Mouse (Mus musculus) urinary bladder, postnatal 4 days (tissue): ENCODE measurements at regions not wholly inside any gene's neighbourhood (a gene's known extent, or its start where the extent isn't known, plus 50 kb on each side); places are given as distances from the start of the nearest gene placed in this dataset.

Experiments used
- DNase-seq, 2 experiments: peaks; one replicate each; pipeline ENCODE4 v3.0.0; 2021 to 2022; ENCODE audit warnings: low spot score in 2 of 2

DNA sequence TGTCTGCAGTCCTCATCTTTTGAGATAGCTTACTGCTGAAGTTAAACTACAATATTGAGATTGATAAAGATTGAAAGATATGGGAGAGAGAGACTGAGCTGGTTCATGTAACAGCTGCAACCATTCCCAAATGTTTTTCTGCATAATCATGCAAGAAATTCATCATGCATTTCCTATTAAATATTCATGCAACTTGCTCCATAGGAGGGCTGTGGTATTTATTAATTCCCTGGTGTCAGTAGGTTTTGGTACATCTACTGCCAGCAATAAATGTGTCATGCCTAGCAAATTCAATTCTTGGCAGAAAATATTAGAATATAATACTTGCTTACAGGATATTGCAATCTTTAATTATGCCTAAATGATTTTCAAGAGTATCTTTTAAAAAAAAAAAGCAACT, 125.5 kb upstream of the Rbms1 start:
- no peak for DNase-seq

DNA sequence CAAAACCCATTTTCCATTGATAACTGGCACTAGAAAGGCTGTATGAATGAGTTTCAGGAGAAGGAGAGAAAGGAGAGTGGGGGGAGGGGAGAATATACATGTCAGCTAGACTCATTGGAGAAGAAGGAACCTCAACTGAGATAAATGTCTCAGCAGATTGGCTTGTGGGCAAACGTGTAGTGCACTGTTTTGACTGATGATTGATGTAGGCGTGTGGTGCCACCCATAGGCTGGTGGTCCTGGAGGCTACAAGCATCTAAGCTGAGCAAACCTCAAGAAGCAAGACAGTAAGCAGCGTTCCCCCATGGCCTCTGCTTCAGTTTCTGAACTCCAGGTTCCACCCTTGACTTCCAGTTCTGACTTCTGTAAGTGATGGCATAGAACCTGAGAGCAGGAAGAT, 121.8 kb upstream of the Rbms1 start:
- no peak for DNase-seq

GRCm38 (mm10) chr2:61083100-61083499, 120.1 kb upstream of the Rbms1 start:
- no peak for DNase-seq

GRCm38 (mm10) chr2:61082640-61083039, 119.6 kb upstream of the Rbms1 start:
- DNase-seq: no peak

GRCm38 (mm10) chr2:61080006-61080405, 117.0 kb upstream of the Rbms1 start:
- DNase-seq: no peak

DNA sequence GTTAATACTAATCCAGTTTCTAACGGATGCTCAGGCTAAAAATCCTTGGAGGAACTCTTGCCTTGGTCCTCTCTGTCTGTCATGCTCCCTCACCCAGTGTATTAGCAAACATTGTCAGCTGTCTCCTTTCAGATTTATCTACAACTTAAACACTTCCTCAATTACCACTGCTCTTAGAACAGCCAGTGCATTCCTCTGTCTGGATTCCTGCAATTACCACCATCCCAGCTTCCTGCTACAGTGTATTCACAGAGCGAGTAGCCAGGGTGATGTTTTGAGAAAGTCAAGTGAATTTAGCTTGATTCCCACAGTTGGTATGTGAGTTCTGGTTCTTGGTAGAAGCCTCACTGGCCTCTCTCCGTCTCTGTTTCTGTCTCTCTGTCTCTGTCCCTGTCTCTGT, 108.0 kb upstream of the Rbms1 start:
- no peak for DNase-seq

DNA sequence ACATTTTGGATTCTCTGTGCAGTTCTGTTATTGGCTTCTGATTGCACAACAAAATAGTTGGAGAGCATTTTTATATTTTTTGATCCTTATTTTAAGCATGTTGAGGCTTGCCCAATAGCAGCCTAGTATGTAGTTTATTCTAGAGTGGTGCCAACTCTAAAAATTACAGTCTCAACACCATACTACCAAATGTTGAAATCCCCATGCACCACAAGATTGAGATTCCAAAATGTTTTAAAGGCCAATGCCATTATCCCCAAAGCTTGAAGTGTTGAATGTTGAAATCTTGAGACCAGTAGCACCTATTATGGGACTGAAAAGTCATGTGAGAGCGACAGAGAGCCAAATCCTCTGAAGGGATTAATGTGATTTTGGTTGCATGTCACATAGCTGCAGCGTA, 104.9 kb upstream of the Rbms1 start:
- DNase-seq: no peak

GRCm38 (mm10) chr2:61062125-61062524, 99.1 kb upstream of the Rbms1 start:
- DNase-seq: no peak

DNA sequence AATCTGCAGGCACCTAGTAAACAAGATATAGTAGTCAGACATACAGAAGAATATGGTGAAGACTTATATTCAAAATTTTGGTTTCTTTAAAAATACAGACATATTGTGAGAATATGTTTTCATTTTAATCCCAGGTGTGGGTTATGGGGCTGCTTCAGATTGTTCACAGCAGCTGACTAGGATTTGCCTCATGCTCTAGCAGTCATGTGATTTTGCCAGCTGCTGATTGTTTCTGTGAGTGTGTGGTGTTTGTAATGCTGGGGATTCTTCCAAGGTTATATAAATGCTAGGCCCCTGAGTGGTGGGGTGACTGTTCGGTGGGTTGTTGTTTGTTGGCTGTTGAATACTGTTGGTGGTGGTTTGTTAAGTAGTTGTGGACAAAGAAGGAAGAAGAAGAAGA, 97.9 kb upstream of the Rbms1 start:
- no peak for DNase-seq

GRCm38 (mm10) chr2:61058545-61059235, 95.7 kb upstream of the Rbms1 start:
- no peak for DNase-seq

DNA sequence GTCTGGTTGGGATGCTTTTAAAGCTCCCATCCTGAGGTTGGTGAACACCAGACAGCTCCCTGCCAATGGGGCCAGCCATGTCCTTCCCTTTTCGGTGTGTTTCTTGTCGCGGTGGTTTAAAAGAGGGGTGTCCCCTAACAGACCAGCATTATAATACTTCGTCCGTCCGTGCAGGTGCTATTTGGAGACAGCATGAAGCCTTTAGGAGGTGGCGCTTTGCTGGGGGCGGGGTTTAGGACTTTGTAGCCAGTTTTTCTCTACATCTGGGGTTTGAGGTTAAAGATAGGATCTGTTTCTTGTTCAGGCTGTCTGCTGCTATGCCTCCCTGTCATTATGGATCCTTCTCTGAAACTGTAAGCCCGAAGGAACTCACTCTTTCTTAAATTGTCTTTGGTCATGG, 89.3 kb upstream of the Rbms1 start:
- DNase-seq: no peak

DNA sequence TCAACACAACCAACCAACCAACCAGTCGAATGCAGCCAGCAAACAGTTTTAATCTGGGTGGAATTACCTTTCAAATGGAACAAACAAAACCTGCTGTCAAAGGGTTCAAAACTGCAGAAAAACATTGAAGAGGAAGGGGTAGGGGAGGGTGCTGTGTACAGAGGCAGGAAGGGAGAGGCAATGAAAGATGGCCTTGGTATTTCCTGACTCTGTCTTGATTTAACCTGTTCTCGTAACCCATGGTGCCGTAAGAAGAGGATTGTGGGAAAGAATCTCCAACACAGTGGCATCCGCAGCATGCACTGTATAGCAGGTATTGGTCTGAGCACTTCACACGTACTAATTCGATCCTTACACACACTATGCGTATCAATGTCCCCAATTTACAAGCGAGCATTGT, 88.8 kb upstream of the Rbms1 start:
- DNase-seq: no peak

- no peak for DNase-seq
Measured at GRCm38 (mm10) chr2:61046111-61046767, 83.2 kb upstream of the Rbms1 start.

DNA sequence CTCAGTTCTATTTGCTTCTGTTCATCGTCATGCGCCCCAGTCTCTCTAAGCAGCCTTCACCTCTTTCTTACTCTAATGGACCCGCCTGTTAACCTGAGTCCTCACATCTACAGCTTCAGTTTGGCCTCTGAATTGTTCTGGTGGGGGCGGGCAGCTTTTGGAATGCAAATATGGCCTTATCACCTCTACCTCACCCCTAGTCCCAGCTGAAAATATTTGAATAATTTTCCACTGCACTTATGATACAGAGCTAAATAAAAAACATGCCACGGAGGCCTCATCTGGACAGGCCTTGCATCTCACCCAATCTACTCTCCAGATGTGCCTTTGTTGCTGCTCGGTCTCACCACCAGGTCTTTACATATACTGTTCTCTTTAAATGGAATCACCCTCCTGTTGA, 82.5 kb upstream of the Rbms1 start:
- DNase-seq: no peak

GRCm38 (mm10) chr2:61032920-61033319, 69.9 kb upstream of the Rbms1 start:
- DNase-seq: peak in 1 of 2 experiments; percentile 21

DNA sequence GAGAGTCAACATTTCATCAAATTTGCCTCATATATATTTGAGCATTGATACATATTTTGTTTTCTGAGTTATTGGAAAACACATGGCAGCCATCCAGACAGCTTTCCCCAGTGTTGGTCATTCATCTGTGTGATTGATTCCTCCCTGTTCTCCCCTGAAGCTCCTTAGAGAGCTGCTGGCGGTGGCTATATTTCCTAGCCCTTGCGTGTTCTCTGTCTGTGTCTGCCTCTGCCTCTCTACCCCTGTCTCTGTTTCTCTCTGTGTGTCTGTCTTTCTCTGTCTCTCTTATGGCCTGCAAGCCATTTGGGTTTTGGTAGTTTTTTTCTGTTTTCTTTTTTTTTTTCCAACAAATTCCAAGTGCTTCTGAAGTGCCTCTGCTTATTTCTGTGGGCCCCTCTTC, 66.7 kb upstream of the Rbms1 start:
- no peak for DNase-seq

- no peak for DNase-seq
Measured at GRCm38 (mm10) chr2:61028578-61028977, 65.6 kb upstream of the Rbms1 start.

DNA sequence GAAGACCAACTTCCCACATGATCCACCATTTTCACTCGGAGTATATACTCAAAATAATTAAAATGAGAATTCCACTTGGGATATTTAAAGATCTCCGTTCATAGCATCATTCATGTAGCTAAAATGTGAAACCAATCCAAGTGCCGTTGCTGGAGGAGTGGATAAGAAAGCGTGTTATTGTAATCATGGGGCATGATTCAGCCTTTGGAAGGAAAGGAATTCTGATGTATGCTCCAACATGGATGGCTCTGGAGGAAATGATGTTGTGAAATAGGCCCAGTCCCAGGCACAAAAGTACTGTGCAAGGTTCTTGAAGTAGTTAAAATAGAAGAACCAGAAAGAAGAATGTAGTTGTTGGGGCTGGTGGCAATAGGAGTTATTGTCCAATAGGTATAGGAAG, 64.7 kb upstream of the Rbms1 start:
- DNase-seq: no peak

DNA sequence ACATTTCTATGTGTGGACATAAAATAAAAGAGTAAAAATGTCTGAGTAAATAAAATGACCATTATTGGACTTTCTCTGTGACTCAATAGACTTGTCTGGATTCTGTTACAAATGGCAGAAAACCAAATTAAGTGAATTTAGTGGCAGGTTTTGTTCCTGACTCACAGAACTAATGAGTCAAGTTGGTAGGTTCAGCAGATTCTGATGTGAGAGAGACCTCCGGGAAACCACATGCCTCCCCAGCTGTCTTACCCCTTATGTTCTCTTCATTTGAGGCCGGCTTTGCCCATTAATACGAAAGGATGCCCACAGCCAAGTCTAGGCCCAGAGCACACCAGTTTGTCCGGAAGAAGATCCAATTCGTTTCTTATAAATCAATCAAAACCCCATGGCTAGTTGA, 59.4 kb upstream of the Rbms1 start:
- no peak for DNase-seq

GRCm38 (mm10) chr2:61020791-61021190, 57.8 kb upstream of the Rbms1 start:
- DNase-seq: no peak

GRCm38 (mm10) chr2:61013006-61013405, 50.0 kb upstream of the Rbms1 start:
- DNase-seq: no peak
